Mouse (Mus musculus) forebrain, embryonic 12.5 days (tissue): Measurements from ENCODE around the gene Akap13. TPM values are rescaled to one million over a fixed set of nuclear protein-coding genes. Genes with fewer than 3 reads are reported as not detected.

Experiments
- ATAC-seq: fragments of 200-750 bp; cut with Nextera tagmentation; 2 replicates; pipeline ENCODE4 v1.8.0; 2017; ENCODE audit warnings: moderate TSS enrichment; ENCODE audit not compliant: low FRiP score
- H3K27ac ChIP-seq: fragments of 300-500 bp; sonication (generic); 2 replicates; pipeline ENCODE4 v1.5.1; 2016; ENCODE audit warnings: mild to moderate bottlenecking
- H3K27me3 ChIP-seq: fragments of 300-500 bp; sonication (generic); 2 replicates; pipeline ENCODE4 v1.6.1; 2016; ENCODE audit warnings: mild to moderate bottlenecking
- H3K36me3 ChIP-seq: fragments of 300-500 bp; sonication (generic); replicated peaks from 2 replicates; pipeline ENCODE4 v1.6.1; 2016; ENCODE audit warnings: mild to moderate bottlenecking
- H3K4me1 ChIP-seq: fragments of 300-500 bp; sonication (generic); 2 replicates; pipeline ENCODE4 v1.6.1; 2016
- H3K4me2 ChIP-seq: fragments of 300-500 bp; sonication (generic); 2 replicates; pipeline ENCODE4 v1.6.1; 2016; ENCODE audit warnings: mild to moderate bottlenecking, moderate library complexity
- H3K4me3 ChIP-seq: fragments of 300-500 bp; sonication (generic); replicated peaks from 2 replicates; pipeline ENCODE4 v1.5.1; 2016; ENCODE audit warnings: mild to moderate bottlenecking
- H3K9ac ChIP-seq: fragments of 300-500 bp; sonication (generic); 2 replicates; pipeline ENCODE4 v1.6.1; 2016; ENCODE audit warnings: mild to moderate bottlenecking
- H3K9me3 ChIP-seq: fragments of 300-500 bp; sonication (generic); 2 replicates; pipeline ENCODE4 v1.6.1; 2016
- WGBS: fragments of 180-500 bp; shearing (Covaris S2); methylation state at CpG from one replicate; pipeline ENCODE4 v1.1.7; 2016; 5-methylcytosine and 5-hydroxymethylcytosine counted together
- polyA plus RNA-seq: library from polyadenylated mRNA; unstranded; fragments of >200 nt; fragmentation: Nextera tagmentation; extraction: Ambion mirVana; gene quantifications from 2 replicates; pipeline ENCODE4 v1.2.1, GENCODE M21; 2016

The Akap13 gene
- polyA plus RNA-seq, 1 experiment from 2014 or later: 27.6 TPM

GRCm38 (mm10) chr7:75684976-75685375 lies 229.6 kb downstream of the Akap13 start:
- no peak for ATAC-seq
- peaks cover 3% of the 10 kb centered on the region; the same call in 1 of the 2 replicates for H3K4me1 ChIP-seq
- 83% methylated on average over 3 of the region's 3 CpGs for WGBS
- no peak overlapping the region for H3K27ac ChIP-seq
- no peak overlapping the region for H3K4me2 ChIP-seq
- no peak overlapping the region for H3K4me3 ChIP-seq
- H3K9me3 ChIP-seq: no peaks in the 10 kb centered on the region
- H3K9ac ChIP-seq: no peak overlapping the region
- peaks cover 17% of the 10 kb centered on the region for H3K36me3 ChIP-seq
- no peaks in the 10 kb centered on the region for H3K27me3 ChIP-seq

GRCm38 (mm10) chr7:75686046-75686826 lies 230.9 kb downstream of the Akap13 start:
- Histone ChIP-seq H3K27ac (no peak overlapping the region), H3K9me3 (no peaks in the 10 kb centered on the region), H3K36me3 (peaks cover 17% of the 10 kb centered on the region), H3K4me3 (no peak overlapping the region), H3K4me2 (no peak overlapping the region), H3K4me1 (peaks cover 3% of the 10 kb centered on the region; the same call in 1 of the 2 replicates), H3K27me3 (no peaks in the 10 kb centered on the region), H3K9ac (no peak overlapping the region)
- ATAC-seq: no peak
- 93% methylated on average over 7 of the region's 7 CpGs for WGBS

GRCm38 (mm10) chr7:75686827-75687164 lies 231.5 kb downstream of the Akap13 start:
- ATAC-seq: no peak
- Histone ChIP-seq H3K27me3 (no peaks in the 10 kb centered on the region), H3K27ac (no peak overlapping the region), H3K4me2 (no peak overlapping the region), H3K4me1 (peaks cover 3% of the 10 kb centered on the region; the same call in 1 of the 2 replicates), H3K4me3 (no peak overlapping the region), H3K36me3 (peaks cover 17% of the 10 kb centered on the region), H3K9ac (no peak overlapping the region), H3K9me3 (no peaks in the 10 kb centered on the region)
- 78% methylated on average over 1 of the region's 1 CpGs for WGBS

- 86% methylated on average over 3 of the region's 3 CpGs for WGBS
Observed at GRCm38 (mm10) chr7:75688144-75688543, 232.8 kb downstream of the Akap13 start.

GRCm38 (mm10) chr7:75694777-75695176 lies 239.4 kb downstream of the Akap13 start:
- ATAC-seq: no peak
- H3K4me3 ChIP-seq: no peak overlapping the region
- H3K9me3 ChIP-seq: no peaks in the 10 kb centered on the region
- H3K4me1 ChIP-seq: no peaks in the 10 kb centered on the region
- no peak overlapping the region for H3K9ac ChIP-seq
- H3K27ac ChIP-seq: no peak overlapping the region
- WGBS: 88% methylated on average over 5 of the region's 5 CpGs
- 0 out of 2 replicates have a peak, but pooled peaks cover 4% of the 10 kb centered on the region for H3K36me3 ChIP-seq
- no peaks in the 10 kb centered on the region for H3K27me3 ChIP-seq
- no peak overlapping the region for H3K4me2 ChIP-seq

More at GRCm38 (mm10) chr7:75688144-75688543, 232.8 kb downstream of the Akap13 start:
- no peak overlapping the region for H3K4me3 ChIP-seq
- no peak overlapping the region for H3K9ac ChIP-seq
- ATAC-seq: no peak
- no peak overlapping the region for H3K4me2 ChIP-seq
- H3K27me3 ChIP-seq: no peaks in the 10 kb centered on the region
- H3K27ac ChIP-seq: no peak overlapping the region
- peaks cover 17% of the 10 kb centered on the region for H3K36me3 ChIP-seq
- H3K4me1 ChIP-seq: peaks cover 3% of the 10 kb centered on the region; the same call in 1 of the 2 replicates
- H3K9me3 ChIP-seq: no peaks in the 10 kb centered on the region

- WGBS: 93% methylated on average over 5 of the region's 5 CpGs
- no peak overlapping the region for H3K4me3 ChIP-seq
- H3K36me3 ChIP-seq: 0 out of 2 replicates have a peak, but pooled peaks cover 6% of the 10 kb centered on the region
- no peaks in the 10 kb centered on the region for H3K27me3 ChIP-seq
- no peak overlapping the region for H3K4me2 ChIP-seq
- no peaks in the 10 kb centered on the region for H3K9me3 ChIP-seq
- ATAC-seq: no peak
- H3K9ac ChIP-seq: no peak overlapping the region
- H3K27ac ChIP-seq: no peak overlapping the region
- no peaks in the 10 kb centered on the region for H3K4me1 ChIP-seq
Observed at GRCm38 (mm10) chr7:75699836-75700235, 244.5 kb downstream of the Akap13 start.

GRCm38 (mm10) chr7:75700771-75701345 lies 245.5 kb downstream of the Akap13 start:
- no peak overlapping the region for H3K27ac ChIP-seq
- no peak overlapping the region for H3K9ac ChIP-seq
- H3K27me3 ChIP-seq: no peaks in the 10 kb centered on the region
- WGBS: 91% methylated on average over 10 of the region's 10 CpGs
- no peak overlapping the region for H3K4me3 ChIP-seq
- H3K4me2 ChIP-seq: no peak overlapping the region
- no peaks in the 10 kb centered on the region for H3K4me1 ChIP-seq
- H3K36me3 ChIP-seq: peaks cover 8% of the 10 kb centered on the region; the same call in 1 of the 2 replicates
- H3K9me3 ChIP-seq: no peaks in the 10 kb centered on the region
- no peak for ATAC-seq

- Histone ChIP-seq H3K36me3 (peaks cover 8% of the 10 kb centered on the region; the same call in 1 of the 2 replicates), H3K9ac (no peak overlapping the region), H3K4me1 (no peaks in the 10 kb centered on the region), H3K4me3 (no peak overlapping the region), H3K27me3 (no peaks in the 10 kb centered on the region), H3K27ac (no peak overlapping the region), H3K9me3 (no peaks in the 10 kb centered on the region), H3K4me2 (no peak overlapping the region)
- 86% methylated on average over 7 of the region's 7 CpGs for WGBS
- no peak for ATAC-seq
Observed at GRCm38 (mm10) chr7:75701761-75702160, 246.4 kb downstream of the Akap13 start.

GRCm38 (mm10) chr7:75702368-75702767 lies 247.0 kb downstream of the Akap13 start:
- Histone ChIP-seq H3K36me3 (peaks cover 5% of the 10 kb centered on the region; the same call in 1 of the 2 replicates), H3K27ac (no peak overlapping the region), H3K9ac (no peak overlapping the region), H3K4me1 (no peaks in the 10 kb centered on the region), H3K4me2 (no peak overlapping the region), H3K27me3 (no peaks in the 10 kb centered on the region), H3K9me3 (no peaks in the 10 kb centered on the region), H3K4me3 (no peak overlapping the region)
- WGBS: 96% methylated on average over 3 of the region's 3 CpGs
- ATAC-seq: no peak

- Histone ChIP-seq H3K27me3 (no peaks in the 10 kb centered on the region), H3K9me3 (no peaks in the 10 kb centered on the region), H3K36me3 (peaks cover 3% of the 10 kb centered on the region; the same call in 1 of the 2 replicates), H3K4me2 (no peak overlapping the region), H3K9ac (no peak overlapping the region), H3K27ac (no peak overlapping the region), H3K4me3 (no peak overlapping the region), H3K4me1 (no peaks in the 10 kb centered on the region)
- WGBS: 92% methylated on average over 3 of the region's 3 CpGs
- ATAC-seq: no peak
Observed at GRCm38 (mm10) chr7:75702966-75703645, 247.8 kb downstream of the Akap13 start.

GRCm38 (mm10) chr7:75704862-75705261 lies 249.5 kb downstream of the Akap13 start:
- Histone ChIP-seq H3K36me3 (peaks cover 3% of the 10 kb centered on the region; the same call in 1 of the 2 replicates), H3K9ac (no peak overlapping the region), H3K27me3 (no peaks in the 10 kb centered on the region), H3K9me3 (no peaks in the 10 kb centered on the region), H3K4me2 (no peak overlapping the region), H3K4me1 (no peaks in the 10 kb centered on the region), H3K4me3 (no peak overlapping the region), H3K27ac (no peak overlapping the region)
- 93% methylated on average over 6 of the region's 6 CpGs for WGBS
- no peak for ATAC-seq

- Histone ChIP-seq H3K9ac (no peak overlapping the region), H3K27me3 (no peaks in the 10 kb centered on the region), H3K27ac (no peak overlapping the region), H3K9me3 (no peaks in the 10 kb centered on the region), H3K4me3 (no peak overlapping the region), H3K4me1 (no peaks in the 10 kb centered on the region), H3K36me3 (peaks cover under 1% of the 10 kb centered on the region; the same call in 1 of the 2 replicates), H3K4me2 (no peak overlapping the region)
- WGBS: 94% methylated on average over 4 of the region's 4 CpGs
- no peak for ATAC-seq
Observed at GRCm38 (mm10) chr7:75709936-75710335, 254.6 kb downstream of the Akap13 start.
